Mouse (Mus musculus) A20 (cell line): Measurements from ENCODE around the gene Saa4.
"Not testable (repeated sequence)": the region's sequence is repeated elsewhere in the genome, so short reads cannot be mapped to it uniquely, and the experiment has no call there.

Experiments
- DNase-seq: peaks from one replicate; pipeline ENCODE4 v3.0.0-alpha.2; 2011; ENCODE audit warnings: low read depth, low spot score

Saa4 gene

GRCm38 (mm10) chr7:46732458-46732857 is at the start of gene Saa4:
TSS of gene Saa4 (minus strand) at chr7:46732603.
- no peak for DNase-seq

- peak; percentile 61 for DNase-seq
Measured at GRCm38 (mm10) chr7:46770706-46771105, 38.3 kb upstream of the Saa4 start.

DNA sequence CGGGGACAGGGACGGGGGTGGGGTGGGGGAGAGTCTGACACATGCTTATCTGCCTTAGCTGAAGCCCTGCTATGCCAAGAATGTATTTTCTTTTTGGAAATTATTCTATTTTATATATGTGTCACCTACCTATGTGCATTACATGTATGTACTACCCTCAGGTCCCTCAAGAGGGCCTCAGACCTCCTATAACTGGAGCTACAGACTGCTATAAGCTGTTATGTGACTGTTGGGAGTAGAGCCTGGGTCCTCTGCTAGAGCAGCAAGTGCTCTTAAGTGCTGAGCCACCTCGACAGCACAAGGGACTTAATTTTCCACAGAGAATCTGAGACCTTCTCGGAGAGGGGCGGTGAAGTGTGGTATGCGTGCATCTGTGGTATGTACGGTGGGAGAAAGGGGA is 36.0 kb upstream of the Saa4 start:
- no peak for DNase-seq

GRCm38 (mm10) chr7:46767371-46767770 is 35.0 kb upstream of the Saa4 start:
- no peak for DNase-seq

DNA sequence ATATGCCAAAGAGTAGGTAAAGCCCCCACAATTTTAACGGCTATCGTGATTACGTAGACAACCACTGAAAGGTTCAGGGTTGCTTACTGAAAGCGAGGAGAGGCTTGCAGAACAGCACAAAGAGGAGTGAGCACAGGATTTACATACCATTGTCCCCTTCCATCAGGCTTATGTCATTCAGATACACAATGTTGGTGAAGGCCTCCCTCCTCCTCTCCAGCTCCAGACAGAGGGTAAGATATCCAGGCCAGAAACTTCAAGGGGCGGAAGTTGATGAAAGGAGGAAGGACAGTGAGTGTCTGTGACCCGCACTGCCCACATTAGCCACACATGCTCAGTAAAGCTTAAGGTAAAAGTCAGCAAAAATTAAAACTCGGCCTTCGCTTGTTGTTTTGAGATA is 32.3 kb upstream of the Saa4 start:
- DNase-seq, result no peak

DNA sequence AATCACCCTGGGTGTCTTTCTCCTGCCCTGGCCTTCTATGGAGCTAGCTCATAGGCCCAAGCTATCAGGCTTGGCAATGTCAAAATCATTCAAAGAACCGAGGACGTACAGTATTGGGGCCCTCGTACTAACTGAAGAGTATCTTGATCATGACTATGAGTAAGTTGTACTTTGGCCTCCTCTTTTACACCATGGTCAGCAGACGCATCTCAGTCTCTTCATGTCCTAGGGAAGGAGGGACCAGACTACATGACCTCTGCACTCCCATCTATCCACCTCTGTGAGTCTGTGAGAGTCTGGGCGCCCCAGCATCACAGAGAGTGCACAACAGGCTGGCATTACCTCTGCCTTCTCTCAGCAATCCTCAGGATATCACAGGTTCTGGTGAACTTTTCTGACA is 30.2 kb upstream of the Saa4 start:
- no peak for DNase-seq

GRCm38 (mm10) chr7:46761049-46761795 is 28.8 kb upstream of the Saa4 start:
- DNase-seq, result no peak

GRCm38 (mm10) chr7:46751490-46751889 is 19.1 kb upstream of the Saa4 start, which contains the start of gene Saa2:
TSS of gene Saa2 (plus strand) at chr7:46751790.
- no peak for DNase-seq

GRCm38 (mm10) chr7:46748459-46748858 is 16.1 kb upstream of the Saa4 start:
- DNase-seq, result no peak

GRCm38 (mm10) chr7:46746381-46746780 is 14.0 kb upstream of the Saa4 start:
- no peak for DNase-seq

- no peak for DNase-seq
Measured at GRCm38 (mm10) chr7:46745816-46746215, 13.4 kb upstream of the Saa4 start.

DNA sequence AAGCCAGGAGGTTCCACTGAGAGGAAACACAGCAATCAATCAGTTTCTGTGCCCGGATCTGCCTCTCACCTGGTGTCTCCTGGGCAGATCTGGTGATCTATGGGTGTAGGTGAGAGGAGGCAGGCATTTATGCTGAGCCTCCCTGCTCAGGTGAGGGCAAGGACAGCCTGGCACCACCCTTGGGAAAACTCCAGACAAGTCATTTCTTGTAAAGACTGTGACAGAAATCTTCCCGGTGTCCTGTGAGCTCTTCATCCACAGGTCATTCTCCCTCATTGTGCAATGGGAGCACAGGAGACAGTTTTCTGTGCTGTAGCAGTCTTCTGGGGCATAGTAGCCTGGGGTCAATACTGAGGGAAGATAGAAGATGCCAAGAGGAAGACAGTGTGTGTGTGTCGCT is 10.5 kb upstream of the Saa4 start, which contains the start of gene Saa1:
Gene Saa1 (minus strand): TSS at position 101 of the 400 bp plus-strand sequence.
- not testable (repeated sequence) for DNase-seq

- DNase-seq, result not testable (repeated sequence)
Measured at GRCm38 (mm10) chr7:46740041-46740440, 7.6 kb upstream of the Saa4 start.

GRCm38 (mm10) chr7:46738561-46739460 is 6.4 kb upstream of the Saa4 start:
- DNase-seq, result no peak

- DNase-seq, result peak; percentile 10
Measured at GRCm38 (mm10) chr7:46734983-46735382, 2.6 kb upstream of the Saa4 start.

- no peak for DNase-seq
Measured at GRCm38 (mm10) chr7:46727584-46727983, 4.8 kb downstream of the Saa4 start.

DNA sequence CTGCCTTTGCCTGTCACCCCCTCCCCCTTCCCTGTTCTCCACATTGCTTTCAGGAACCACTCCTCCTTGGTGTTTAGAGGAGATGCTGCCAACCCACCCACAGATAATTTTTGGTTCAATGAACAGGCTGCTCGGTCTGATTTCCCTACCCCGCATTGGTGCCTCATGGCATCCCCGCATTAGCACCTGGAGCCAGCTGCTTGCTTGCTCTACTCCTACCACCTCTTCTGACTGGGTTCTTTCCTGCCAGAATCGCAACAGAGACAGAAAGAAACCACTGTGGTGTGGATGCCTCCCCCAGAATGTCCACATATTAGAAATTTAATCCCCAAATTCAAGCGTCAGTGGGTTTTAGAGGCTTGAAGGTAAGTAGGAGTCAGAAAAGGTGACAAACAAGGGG is 8.0 kb downstream of the Saa4 start:
- DNase-seq, result peak; percentile 55

GRCm38 (mm10) chr7:46723849-46724248 is 8.6 kb downstream of the Saa4 start:
- DNase-seq, result peak; percentile 38

- no peak for DNase-seq
Measured at GRCm38 (mm10) chr7:46723354-46723753, 9.0 kb downstream of the Saa4 start.

- no peak for DNase-seq
Measured at GRCm38 (mm10) chr7:46720460-46720859, 11.9 kb downstream of the Saa4 start.

DNA sequence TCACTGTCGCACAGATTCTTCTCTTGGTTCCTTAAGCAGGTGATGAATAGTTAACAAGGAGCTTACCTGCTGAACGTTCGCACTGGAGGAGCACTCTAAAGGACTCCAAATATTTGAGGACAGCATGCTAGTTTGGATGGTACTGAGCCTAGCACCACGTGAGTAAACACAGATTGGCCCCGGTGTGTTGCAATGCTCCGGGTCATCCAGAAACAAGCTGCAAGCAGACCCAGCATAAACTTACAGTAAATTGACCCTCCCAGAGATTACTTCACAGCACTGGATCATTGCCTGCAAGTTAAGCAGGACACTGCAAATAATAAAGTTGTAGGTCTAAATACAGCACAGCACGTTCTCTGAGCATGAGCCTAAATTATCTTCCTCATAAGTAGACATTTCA is 12.9 kb downstream of the Saa4 start:
- DNase-seq, result no peak

GRCm38 (mm10) chr7:46718591-46719270 is 13.7 kb downstream of the Saa4 start:
- no peak for DNase-seq
